Mouse (Mus musculus): ENCODE measurements around the gene Rps13. TPM values are rescaled to one million over a fixed set of nuclear protein-coding genes. Genes with fewer than 3 reads are reported as not detected.
A peak's percentile ranks its signal among the peaks of the same experiment; 100 is the strongest.

The Rps13 gene
- polyA plus RNA-seq, 1 experiment, result 895 TPM

- no peak for TF ChIP-seq CTCF (IDR thresholded peaks at IDR 0.05; ENCODE audit: borderline replicate concordance, extremely low read depth, insufficient read depth, insufficient read length)
- TF ChIP-seq POLR2A (IDR thresholded peaks at IDR 0.05; ENCODE audit: borderline replicate concordance, extremely low read depth, insufficient read depth, insufficient read length, poor library complexity, severe bottlenecking), result no peak
Measured at GRCm38 (mm10) chr7:116288996-116289395, 45.0 kb downstream of the Rps13 start.

GRCm38 (mm10) chr7:116287959-116288358 lies 46.0 kb downstream of the Rps13 start:
- TF ChIP-seq CTCF (IDR thresholded peaks at IDR 0.05; ENCODE audit: borderline replicate concordance, extremely low read depth, insufficient read depth, insufficient read length), result no peak
- no peak for TF ChIP-seq POLR2A (IDR thresholded peaks at IDR 0.05; ENCODE audit: borderline replicate concordance, extremely low read depth, insufficient read depth, insufficient read length, poor library complexity, severe bottlenecking)
- no peak for DNase-seq (ENCODE audit: low read depth)

More at GRCm38 (mm10) chr7:116288996-116289395, 45.0 kb downstream of the Rps13 start:
- no peak for DNase-seq (ENCODE audit: low read depth)

GRCm38 (mm10) chr7:116286611-116287355 lies 47.2 kb downstream of the Rps13 start:
- TF ChIP-seq CTCF (IDR thresholded peaks at IDR 0.05; ENCODE audit: borderline replicate concordance, extremely low read depth, insufficient read depth, insufficient read length) (no peak), POLR2A (IDR thresholded peaks at IDR 0.05; ENCODE audit: borderline replicate concordance, extremely low read depth, insufficient read depth, insufficient read length, poor library complexity, severe bottlenecking) (no peak)
- no peak for DNase-seq (ENCODE audit: low read depth)

- peak; percentile 45 for DNase-seq (ENCODE audit: low read depth)
- TF ChIP-seq POLR2A (IDR thresholded peaks at IDR 0.05; ENCODE audit: borderline replicate concordance, extremely low read depth, insufficient read depth, insufficient read length, poor library complexity, severe bottlenecking), result no peak
- TF ChIP-seq CTCF (IDR thresholded peaks at IDR 0.05; ENCODE audit: borderline replicate concordance, extremely low read depth, insufficient read depth, insufficient read length), result no peak
Measured at GRCm38 (mm10) chr7:116286173-116286572, 47.8 kb downstream of the Rps13 start.

- no peak for DNase-seq (ENCODE audit: low read depth)
- no peak for TF ChIP-seq POLR2A (IDR thresholded peaks at IDR 0.05; ENCODE audit: borderline replicate concordance, extremely low read depth, insufficient read depth, insufficient read length, poor library complexity, severe bottlenecking)
- no peak for TF ChIP-seq CTCF (IDR thresholded peaks at IDR 0.05; ENCODE audit: borderline replicate concordance, extremely low read depth, insufficient read depth, insufficient read length)
Measured at GRCm38 (mm10) chr7:116285216-116285615, 48.8 kb downstream of the Rps13 start.

- peak; percentile 92 for DNase-seq (ENCODE audit: low read depth)
- TF ChIP-seq CTCF (IDR thresholded peaks at IDR 0.05; ENCODE audit: borderline replicate concordance, extremely low read depth, insufficient read depth, insufficient read length) (no peak), POLR2A (IDR thresholded peaks at IDR 0.05; ENCODE audit: borderline replicate concordance, extremely low read depth, insufficient read depth, insufficient read length, poor library complexity, severe bottlenecking) (no peak)
Measured at GRCm38 (mm10) chr7:116282755-116283154, 51.2 kb downstream of the Rps13 start.

Other genes with a start within 250 kb of the Rps13 start
- 0.93 and 1.7 TPM in 2 replicates for gene Gm4353, start 249.6 kb downstream of the Rps13 start, polyA plus RNA-seq (2012; rRNA removed)
- gene Plekha7, start 25.8 kb downstream of the Rps13 start, polyA plus RNA-seq (2012; rRNA removed), result 11.2 and 13.5 TPM in 2 replicates
- gene Pik3c2a, start 109.3 kb upstream of the Rps13 start, polyA plus RNA-seq (2012; rRNA removed), result 17.1 and 18.5 TPM in 2 replicates
- gene Nucb2, start 170.2 kb upstream of the Rps13 start, polyA plus RNA-seq (2012; rRNA removed), result 8.0 and 14.5 TPM in 2 replicates